Mouse (Mus musculus): ENCODE measurements around the gene Gm28171. TPM values are rescaled to one million over a fixed set of nuclear protein-coding genes. Genes with fewer than 3 reads are reported as not detected.

Gm28171 gene
- polyA plus RNA-seq (2021; fragmentation: Nextera tagmentation), result not detected in 2 replicates
- long read RNA-seq, experiment 1, result 0 reads
- long read RNA-seq, experiment 2, result 0 reads

DNA sequence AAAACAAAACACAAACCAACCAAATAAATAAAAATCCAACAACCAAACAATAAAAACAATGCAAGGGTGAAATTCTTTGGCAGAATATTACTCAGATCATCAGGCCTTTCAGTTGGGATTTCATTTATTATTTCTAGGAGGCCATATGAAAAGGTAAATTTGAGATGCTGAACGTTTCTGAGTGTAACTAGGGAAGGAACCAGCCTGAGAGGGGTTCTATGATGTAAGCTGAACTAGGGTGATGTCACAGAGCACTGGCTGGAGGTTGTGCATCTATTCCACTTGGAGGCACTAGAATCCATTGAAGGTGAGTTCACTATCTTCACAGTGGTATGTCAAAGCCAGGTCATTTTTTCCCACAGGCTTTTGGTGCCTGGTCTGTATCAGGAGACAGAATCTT lies at the start of gene Gm28171:
TSS of gene Gm28171 (plus strand) at position 301 of the 400 bp plus-strand sequence.

Other genes with a start within 250 kb of the Gm28171 start
- gene Gm21854, start 136.4 kb upstream of the Gm28171 start, polyA plus RNA-seq (2021; fragmentation: Nextera tagmentation), result not detected in 2 replicates
- gene Gm20914, start 67.4 kb upstream of the Gm28171 start, polyA plus RNA-seq (2021; fragmentation: Nextera tagmentation), result not detected in 2 replicates
- gene Gm21778, start 149.1 kb downstream of the Gm28171 start, polyA plus RNA-seq (2021; fragmentation: Nextera tagmentation), result not detected in 2 replicates

Data from layer of hippocampus, adult 6 months (tissue).